Mouse (Mus musculus) myocyte (in vitro differentiated cells): ENCODE measurements around the gene Zfp952. TPM values are rescaled to one million over a fixed set of nuclear protein-coding genes. Genes with fewer than 3 reads are reported as not detected.
A peak's percentile ranks its signal among the peaks of the same experiment; 100 is the strongest.

Experiments
- H3K27me3 ChIP-seq: one replicate; pipeline ENCODE4 v1.6.1; 2011; ENCODE audit not compliant: control insufficient read depth, insufficient read depth, insufficient read length
- H3K36me3 ChIP-seq: one replicate; pipeline ENCODE4 v1.6.1; 2011; ENCODE audit not compliant: control insufficient read depth, insufficient read depth
- H3K4me2 ChIP-seq: one replicate; pipeline ENCODE4 v1.6.1; 2011; ENCODE audit warnings: low read depth, control low read depth
- H3K4me3 ChIP-seq: one replicate; pipeline ENCODE4 v1.5.1; 2011; ENCODE audit warnings: mild to moderate bottlenecking, control low read depth, moderate library complexity
- H3K79me2 ChIP-seq: one replicate; pipeline ENCODE4 v1.6.1; 2011; ENCODE audit not compliant: control insufficient read depth, insufficient read depth
- H3ac ChIP-seq: one replicate; pipeline ENCODE4 v1.6.1; 2011; ENCODE audit not compliant: control insufficient read depth, insufficient read length
- CEBPB ChIP-seq: IDR thresholded peaks from 2 replicates; pipeline ENCODE4 v1.6.1; 2011; ENCODE audit warnings: mild to moderate bottlenecking, moderate library complexity; ENCODE audit not compliant: poor library complexity, insufficient read depth, severe bottlenecking
- E2F4 ChIP-seq: IDR thresholded peaks from one replicate; pipeline ENCODE4 v1.6.1; 2011; ENCODE audit warnings: mild to moderate bottlenecking, control low read depth, moderate library complexity; ENCODE audit not compliant: insufficient read depth
- MAX ChIP-seq: IDR thresholded peaks from one replicate; pipeline ENCODE4 v1.6.1; 2011; ENCODE audit warnings: low read depth, mild to moderate bottlenecking, control low read depth
- MYOD1 ChIP-seq, 3 experiments: IDR thresholded peaks; one replicate each; pipeline ENCODE4 v1.6.1; 2011; ENCODE audit warnings: control low read depth in 2 of 3, low read depth in 2 of 3, mild to moderate bottlenecking in 2 of 3, moderate library complexity in 1 of 3; ENCODE audit not compliant: insufficient read length in 2 of 3, control insufficient read depth in 1 of 3
- MYOG ChIP-seq, 3 experiments: IDR thresholded peaks; one replicate each; pipeline ENCODE4 v1.6.1; 2011; ENCODE audit warnings: control low read depth in 2 of 3, low read depth in 2 of 3, mild to moderate bottlenecking in 2 of 3; ENCODE audit not compliant: insufficient read length in 2 of 3, control insufficient read depth in 1 of 3, insufficient read depth in 1 of 3
- POLR2A ChIP-seq: IDR thresholded peaks from one replicate; pipeline ENCODE4 v1.6.1; 2011; ENCODE audit warnings: low read depth, mild to moderate bottlenecking, control low read depth, moderate library complexity; ENCODE audit not compliant: insufficient read length
- POLR2AphosphoS2 ChIP-seq: IDR thresholded peaks from one replicate; pipeline ENCODE4 v1.6.1; 2011; ENCODE audit warnings: low read depth, control low read depth; ENCODE audit not compliant: insufficient read length
- REST ChIP-seq: IDR thresholded peaks from one replicate; pipeline ENCODE4 v1.6.1; 2011; ENCODE audit warnings: mild to moderate bottlenecking, control low read depth, moderate library complexity; ENCODE audit not compliant: insufficient read depth, insufficient read length
- SRF ChIP-seq: IDR thresholded peaks from one replicate; pipeline ENCODE4 v1.6.1; 2011; ENCODE audit warnings: low read depth; ENCODE audit not compliant: control insufficient read depth, insufficient read length
- TCF12 ChIP-seq: IDR thresholded peaks from one replicate; pipeline ENCODE4 v1.6.1; 2011; ENCODE audit warnings: mild to moderate bottlenecking, control low read depth; ENCODE audit not compliant: poor library complexity, insufficient read depth, severe bottlenecking
- TCF3 ChIP-seq: IDR thresholded peaks from one replicate; pipeline ENCODE4 v1.6.1; 2011; ENCODE audit warnings: low read depth, control low read depth; ENCODE audit not compliant: insufficient read length
- USF1 ChIP-seq: IDR thresholded peaks from one replicate; pipeline ENCODE4 v1.6.1; 2011; ENCODE audit warnings: low read depth, mild to moderate bottlenecking, control low read depth, moderate library complexity
- polyA plus RNA-seq: library from polyadenylated mRNA; unstranded; fragments of >200 nt; fragmentation: generic; extraction: Trizol; gene quantifications from one replicate; pipeline ENCODE4 v1.2.1, GENCODE M21; 2012; ENCODE audit warnings: missing spikeins

Gene Zfp952
- 2.3 TPM for polyA plus RNA-seq

DNA sequence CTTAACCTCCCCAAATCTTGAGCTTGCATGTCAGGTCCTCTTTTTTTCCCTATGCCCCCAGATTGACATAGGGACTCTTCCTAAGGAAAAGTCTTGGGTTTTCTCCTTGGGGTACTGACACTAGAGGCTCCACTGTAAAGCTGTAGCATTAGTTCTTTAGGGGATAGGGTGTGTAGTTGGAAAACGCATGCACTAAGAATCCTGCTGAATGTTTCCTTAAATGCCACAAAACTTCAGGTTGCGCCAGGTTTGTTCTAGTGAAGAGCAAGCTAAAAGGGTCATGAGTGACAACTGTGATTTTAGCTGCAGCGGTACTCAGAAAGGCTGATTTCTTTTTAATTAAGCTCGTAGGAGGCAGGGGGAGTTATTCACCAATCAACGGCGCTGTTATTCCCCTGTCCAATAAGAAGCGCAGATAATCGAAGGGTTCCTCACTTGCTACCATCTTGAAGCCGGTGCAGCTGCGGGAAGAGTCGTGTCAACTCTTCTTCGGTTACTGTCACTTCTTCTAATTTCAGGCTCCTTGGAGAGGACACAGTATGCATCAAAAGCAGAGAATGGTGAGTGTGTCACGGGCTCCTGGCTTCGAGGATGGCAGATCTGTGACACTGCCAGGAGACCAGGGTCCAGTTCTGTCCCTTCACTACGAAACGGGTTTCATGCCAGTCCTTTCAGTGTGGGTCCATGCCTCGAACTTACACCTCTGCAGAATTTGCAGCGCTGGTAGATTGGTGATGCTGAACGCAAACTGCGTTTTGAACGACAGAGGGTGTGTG, at the start of gene Zfp952:
Gene Zfp952, plus strand, starts transcription at position 431 of the 776 bp plus-strand sequence.
- H3K4me2 ChIP-seq, result peak within 1 kb of the TSS; percentile 77
- H3ac ChIP-seq, result peak within 1 kb of the TSS; percentile 59
- H3K36me3 ChIP-seq, result peaks cover 5% of the 10 kb centered on the region
- H3K27me3 ChIP-seq, result no peaks in the 10 kb centered on the region
- H3K79me2 ChIP-seq, result peaks cover 6% of the 10 kb centered on the region
- TF ChIP-seq SRF (no peak), E2F4 (no peak), CEBPB (no peak), POLR2AphosphoS2 (peak; percentile 37), TCF12 (no peak), POLR2A (peak; percentile 52), MYOG (IDR thresholded peaks at IDR 0.05; ENCODE audit: control insufficient read depth in 1 of 3, insufficient read depth in 1 of 3, insufficient read length in 2 of 3, low read depth in 2 of 3) (no peak), MYOD1 (IDR thresholded peaks at IDR 0.05; ENCODE audit: control insufficient read depth in 1 of 3, insufficient read length in 2 of 3, low read depth in 2 of 3) (no peak)
- peak within 1 kb of the TSS; percentile 51 for H3K4me3 ChIP-seq

DNA sequence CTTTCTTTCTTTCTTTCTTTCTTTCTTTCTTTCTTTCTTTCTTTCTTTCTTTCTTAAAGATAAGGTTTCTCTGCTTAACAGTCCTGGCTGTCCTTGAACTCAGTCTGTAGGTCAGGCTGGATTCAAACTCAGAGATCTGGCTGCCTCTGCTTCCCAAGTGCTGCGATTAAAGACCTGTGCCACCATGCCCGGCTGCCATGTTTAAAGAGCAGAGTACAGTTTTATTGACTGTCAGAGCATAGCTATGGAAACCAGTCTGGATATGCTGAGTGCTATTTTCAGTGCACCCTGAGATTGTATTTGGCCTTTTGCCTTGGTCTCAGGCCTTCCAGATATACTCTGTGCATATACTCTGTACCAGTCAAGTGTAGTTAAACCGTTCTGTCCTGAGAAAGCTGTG, 49.3 kb upstream of the Zfp952 start:
- TF ChIP-seq TCF3, result no peak
- TF ChIP-seq MYOG (IDR thresholded peaks at IDR 0.05; ENCODE audit: control insufficient read depth in 1 of 3, insufficient read depth in 1 of 3, insufficient read length in 2 of 3, low read depth in 2 of 3), result no peak
- no peak for TF ChIP-seq REST
- no peak for TF ChIP-seq MAX
- TF ChIP-seq CEBPB, result no peak
- no peak for TF ChIP-seq E2F4
- Histone ChIP-seq H3K27me3 (no peaks in the 10 kb centered on the region), H3K36me3 (no peaks in the 10 kb centered on the region)

DNA sequence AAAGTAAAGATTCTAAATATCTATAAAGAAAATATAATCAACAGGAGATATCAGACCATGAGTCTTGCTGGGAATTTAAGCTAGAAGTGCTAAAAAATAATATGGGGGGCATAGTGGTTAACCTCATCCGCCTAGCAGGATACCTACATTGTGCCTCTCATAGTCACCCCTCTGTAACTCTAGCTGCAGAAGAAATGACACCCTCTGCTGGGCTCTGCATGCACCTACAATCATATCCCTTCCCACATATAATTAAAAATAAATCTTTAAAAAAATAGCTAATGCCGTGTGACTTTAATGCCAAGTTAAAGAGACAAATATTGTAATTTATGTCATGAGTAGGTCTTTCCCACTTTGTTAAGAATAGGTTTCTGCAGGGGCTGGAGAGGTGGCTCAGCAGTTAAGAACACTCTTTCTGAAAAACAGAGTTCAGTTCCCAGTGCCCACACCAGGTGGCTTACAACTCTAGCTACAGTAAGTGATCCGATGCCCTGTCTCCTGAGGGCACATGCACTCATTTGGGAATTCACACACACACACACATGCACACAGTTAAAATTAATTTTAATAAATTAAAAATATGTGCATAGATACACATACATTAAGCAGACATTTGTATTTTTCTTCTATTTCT, 48.4 kb upstream of the Zfp952 start:
- Histone ChIP-seq H3K4me2 (no peak overlapping the region), H3K79me2 (no peaks in the 10 kb centered on the region), H3K27me3 (no peaks in the 10 kb centered on the region), H3ac (no peak overlapping the region), H3K4me3 (no peak overlapping the region), H3K36me3 (no peaks in the 10 kb centered on the region)
- no peak for TF ChIP-seq MAX
- TF ChIP-seq TCF12, result no peak
- no peak for TF ChIP-seq SRF
- TF ChIP-seq TCF3, result no peak
- no peak for TF ChIP-seq MYOD1 (IDR thresholded peaks at IDR 0.05; ENCODE audit: control insufficient read depth in 1 of 3, insufficient read length in 2 of 3, low read depth in 2 of 3)
- no peak for TF ChIP-seq CEBPB

More for the DNA sequence above, 49.3 kb upstream of the Zfp952 start:
- H3K79me2 ChIP-seq, result no peaks in the 10 kb centered on the region
- H3K4me3 ChIP-seq, result no peak overlapping the region
- no peak overlapping the region for H3ac ChIP-seq
- H3K4me2 ChIP-seq, result no peak overlapping the region

DNA sequence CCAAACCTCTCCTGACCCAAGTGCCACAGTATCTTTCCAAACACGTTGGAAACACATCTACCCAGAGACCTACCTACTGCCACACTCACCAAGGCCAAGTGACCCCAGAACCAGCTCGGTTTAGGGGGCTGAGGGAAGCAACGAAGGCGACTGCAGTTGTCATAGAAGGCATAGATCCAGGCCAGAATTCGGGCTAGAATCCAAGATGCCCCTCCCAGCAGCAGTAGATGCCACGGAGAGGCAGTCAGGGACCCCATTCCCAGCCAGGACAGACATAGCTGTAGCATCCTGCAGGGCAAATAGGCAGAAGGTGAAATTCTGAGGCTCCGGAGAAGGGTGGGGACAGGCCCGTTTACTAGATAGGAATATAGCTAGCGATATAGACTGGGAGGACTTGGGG, 46.2 kb upstream of the Zfp952 start:
- Histone ChIP-seq H3ac (peak overlapping the region; percentile 45), H3K4me2 (peak overlapping the region; percentile 86), H3K36me3 (no peaks in the 10 kb centered on the region), H3K79me2 (no peaks in the 10 kb centered on the region), H3K27me3 (no peaks in the 10 kb centered on the region), H3K4me3 (peak overlapping the region; percentile 48)
- TF ChIP-seq CEBPB (no peak), TCF12 (no peak), POLR2AphosphoS2 (no peak), REST (no peak), MYOG (IDR thresholded peaks at IDR 0.05; ENCODE audit: control insufficient read depth in 1 of 3, insufficient read depth in 1 of 3, insufficient read length in 2 of 3, low read depth in 2 of 3) (no peak), MAX (no peak), TCF3 (no peak), USF1 (no peak), POLR2A (no peak), MYOD1 (IDR thresholded peaks at IDR 0.05; ENCODE audit: control insufficient read depth in 1 of 3, insufficient read length in 2 of 3, low read depth in 2 of 3) (no peak), SRF (no peak), E2F4 (no peak)

DNA sequence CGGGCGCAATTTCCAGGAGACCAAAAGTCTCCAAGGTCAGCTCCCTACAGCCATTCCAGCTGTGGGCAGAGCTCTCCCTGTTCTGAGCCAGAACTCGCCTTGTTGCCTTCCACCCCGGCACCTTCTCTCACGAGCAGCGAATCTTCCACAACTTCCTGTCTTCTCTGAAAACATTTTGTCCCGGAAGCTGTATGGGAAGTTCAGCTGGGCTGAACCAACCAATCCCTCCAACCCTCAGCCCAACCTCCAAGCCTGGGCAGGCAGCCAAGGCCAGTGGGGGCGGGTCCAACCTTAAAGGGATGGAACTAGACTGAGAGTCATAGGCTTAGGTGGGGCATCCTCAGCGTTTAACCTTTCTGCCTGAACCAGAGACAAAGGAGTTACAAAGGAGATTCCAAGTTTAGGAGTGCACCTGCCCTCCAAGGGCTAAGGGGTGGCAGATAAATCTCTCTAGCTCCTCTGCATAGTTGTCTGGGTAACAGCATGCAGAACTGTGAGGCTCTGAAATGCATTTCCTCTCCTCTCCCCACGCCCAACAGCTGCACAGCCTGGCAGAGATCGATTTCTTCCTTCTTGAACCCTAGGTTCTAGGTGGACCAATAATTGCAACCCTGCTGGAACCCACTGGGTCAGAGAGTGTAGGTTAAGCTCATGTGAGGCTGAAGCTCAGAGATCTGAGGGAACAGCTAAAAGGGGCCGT, 45.6 kb upstream of the Zfp952 start, which contains the start of gene Cyp4f13:
Gene Cyp4f13, minus strand, starts transcription at position 188 of the 700 bp plus-strand sequence.
- Histone ChIP-seq H3K4me3 (peak within 1 kb of the TSS; percentile 48), H3K36me3 (no peaks in the 10 kb centered on the region), H3K27me3 (no peaks in the 10 kb centered on the region), H3K4me2 (peak within 1 kb of the TSS; percentile 86), H3ac (peak within 1 kb of the TSS; percentile 45), H3K79me2 (no peaks in the 10 kb centered on the region)
- TF ChIP-seq USF1 (no peak), REST (no peak), CEBPB (no peak), MYOG (IDR thresholded peaks at IDR 0.05; ENCODE audit: control insufficient read depth in 1 of 3, insufficient read depth in 1 of 3, insufficient read length in 2 of 3, low read depth in 2 of 3) (no peak), POLR2AphosphoS2 (peak; percentile 69), TCF3 (no peak), TCF12 (no peak), SRF (peak; percentile 32), MAX (no peak), POLR2A (peak; percentile 69), E2F4 (no peak), MYOD1 (IDR thresholded peaks at IDR 0.05; ENCODE audit: control insufficient read depth in 1 of 3, insufficient read length in 2 of 3, low read depth in 2 of 3) (peak in 2 of 3 experiments; percentile 5 to 39)
